Mouse (Mus musculus) forebrain, embryonic 15.5 days (tissue): Measurements from ENCODE around the gene H2al1f. TPM values are rescaled to one million over a fixed set of nuclear protein-coding genes. Genes with fewer than 3 reads are reported as not detected.
A peak's percentile ranks its signal among the peaks of the same experiment; 100 is the strongest.
"Not testable (repeated sequence)": the region's sequence is repeated elsewhere in the genome, so short reads cannot be mapped to it uniquely, and the experiment has no call there.

ENCODE experiments used
- ATAC-seq: fragments of 200-750 bp; cut with Nextera tagmentation; replicated peaks from 2 replicates; pipeline ENCODE4 v1.8.0; 2017; ENCODE audit warnings: mild to moderate bottlenecking, moderate TSS enrichment, moderate library complexity
- H3K27ac ChIP-seq: fragments of 300-500 bp; sonication (generic); replicated peaks from 2 replicates; pipeline ENCODE4 v1.5.1; 2015; ENCODE audit warnings: mild to moderate bottlenecking, inconsistent platforms
- H3K27me3 ChIP-seq: fragments of 300-500 bp; sonication (generic); 2 replicates; pipeline ENCODE4 v1.6.1; 2015; ENCODE audit warnings: inconsistent platforms
- H3K36me3 ChIP-seq: fragments of 300-500 bp; sonication (generic); 2 replicates; pipeline ENCODE4 v1.6.1; 2015; ENCODE audit warnings: mild to moderate bottlenecking, inconsistent platforms
- H3K4me1 ChIP-seq: fragments of 300-500 bp; sonication (generic); 2 replicates; pipeline ENCODE4 v1.6.1; 2015; ENCODE audit warnings: inconsistent platforms
- H3K4me2 ChIP-seq: fragments of 300-500 bp; sonication (generic); replicated peaks from 2 replicates; pipeline ENCODE4 v1.6.1; 2015; ENCODE audit warnings: mild to moderate bottlenecking, inconsistent platforms
- H3K4me3 ChIP-seq: fragments of 300-500 bp; sonication (generic); 2 replicates; pipeline ENCODE4 v1.5.1; 2015; ENCODE audit warnings: mild to moderate bottlenecking, inconsistent platforms
- H3K9ac ChIP-seq: fragments of 300-500 bp; sonication (generic); replicated peaks from 2 replicates; pipeline ENCODE4 v1.6.1; 2015; ENCODE audit warnings: mild to moderate bottlenecking, inconsistent platforms
- H3K9me3 ChIP-seq: fragments of 300-500 bp; sonication (generic); 2 replicates; pipeline ENCODE4 v1.6.1; 2016; ENCODE audit warnings: inconsistent platforms
- WGBS: fragments of 180-500 bp; shearing (Covaris S2); methylation state at CpG from one replicate; pipeline ENCODE4 v1.1.7; 2015; ENCODE audit warnings: mixed read lengths; 5-methylcytosine and 5-hydroxymethylcytosine counted together
- polyA plus RNA-seq: library from polyadenylated mRNA; unstranded; fragments of >200 nt; fragmentation: Nextera tagmentation; extraction: Ambion mirVana; gene quantifications from 2 replicates; pipeline ENCODE4 v1.2.1, GENCODE M21; 2015

The H2al1f gene
- polyA plus RNA-seq, 1 experiment from 2014 or later, result not detected

DNA sequence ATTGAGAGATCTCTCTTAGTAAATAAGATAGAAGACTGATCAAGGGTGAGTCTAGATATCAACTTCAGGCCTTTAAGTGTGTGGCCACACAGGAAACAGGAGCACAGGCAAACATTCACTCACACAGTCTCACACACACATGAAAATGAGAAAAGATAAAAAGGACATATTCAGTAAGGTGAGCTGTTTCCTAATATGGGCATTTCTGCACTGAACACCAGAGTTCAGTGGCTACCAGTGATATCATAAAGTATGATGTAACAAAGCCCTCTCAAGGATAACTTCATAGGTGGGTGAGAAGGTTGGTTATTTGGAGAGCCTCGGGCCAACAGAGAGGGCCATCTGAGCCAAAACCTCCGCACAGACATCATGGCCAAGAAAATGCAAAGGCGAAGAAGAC is 3.0 kb downstream of the H2al1f start, which contains the start of gene H2al1g:
H2al1g (plus strand) TSS at position 301 of the 400 bp plus-strand sequence.
- H3K27me3 ChIP-seq, H3K4me1 ChIP-seq, H3K4me3 ChIP-seq, H3K36me3 ChIP-seq, H3K9me3 ChIP-seq, ATAC-seq, H3K9ac ChIP-seq, H3K4me2 ChIP-seq, H3K27ac ChIP-seq: not testable (repeated sequence)
- no CpG with 5 or more reads among the region's 3 CpGs for WGBS

DNA sequence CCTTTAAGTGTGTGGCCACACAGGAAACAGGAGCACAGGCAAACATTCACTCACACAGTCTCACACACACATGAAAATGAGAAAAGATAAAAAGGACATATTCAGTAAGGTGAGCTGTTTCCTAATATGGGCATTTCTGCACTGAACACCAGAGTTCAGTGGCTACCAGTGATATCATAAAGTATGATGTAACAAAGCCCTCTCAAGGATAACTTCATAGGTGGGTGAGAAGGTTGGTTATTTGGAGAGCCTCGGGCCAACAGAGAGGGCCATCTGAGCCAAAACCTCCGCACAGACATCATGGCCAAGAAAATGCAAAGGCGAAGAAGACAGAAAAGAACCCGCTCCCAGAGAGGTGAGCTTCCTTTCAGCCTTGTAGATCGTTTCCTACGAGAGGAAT is 6.2 kb downstream of the H2al1f start, which contains the start of gene H2al1h:
H2al1h (plus strand) TSS at position 301 of the 400 bp plus-strand sequence.
- H3K36me3 ChIP-seq, H3K4me2 ChIP-seq, H3K27me3 ChIP-seq, H3K27ac ChIP-seq, H3K9me3 ChIP-seq, H3K4me3 ChIP-seq, H3K4me1 ChIP-seq, ATAC-seq, H3K9ac ChIP-seq: not testable (repeated sequence)
- WGBS, result no CpG with 5 or more reads among the region's 6 CpGs

DNA sequence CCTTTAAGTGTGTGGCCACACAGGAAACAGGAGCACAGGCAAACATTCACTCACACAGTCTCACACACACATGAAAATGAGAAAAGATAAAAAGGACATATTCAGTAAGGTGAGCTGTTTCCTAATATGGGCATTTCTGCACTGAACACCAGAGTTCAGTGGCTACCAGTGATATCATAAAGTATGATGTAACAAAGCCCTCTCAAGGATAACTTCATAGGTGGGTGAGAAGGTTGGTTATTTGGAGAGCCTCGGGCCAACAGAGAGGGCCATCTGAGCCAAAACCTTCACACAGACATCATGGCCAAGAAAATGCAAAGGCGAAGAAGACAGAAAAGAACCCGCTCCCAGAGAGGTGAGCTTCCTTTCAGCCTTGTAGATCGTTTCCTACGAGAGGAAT is 9.4 kb downstream of the H2al1f start, which contains the start of gene H2al1i:
H2al1i (plus strand) TSS at position 301 of the 400 bp plus-strand sequence.
- not testable (repeated sequence) for ATAC-seq, H3K27me3 ChIP-seq, H3K4me3 ChIP-seq, H3K9ac ChIP-seq, H3K9me3 ChIP-seq, H3K4me1 ChIP-seq, H3K27ac ChIP-seq, H3K4me2 ChIP-seq, H3K36me3 ChIP-seq
- WGBS, result 100% methylated on average over 3 of the region's 5 CpGs

GRCm38 (mm10) chrX:11327522-11327921 is 12.6 kb downstream of the H2al1f start, which contains the start of gene H2al1j:
Gene H2al1j (plus strand): TSS chrX:11327822.
- not testable (repeated sequence) for H3K4me3 ChIP-seq, H3K4me2 ChIP-seq, H3K27ac ChIP-seq, H3K4me1 ChIP-seq, ATAC-seq, H3K9me3 ChIP-seq, H3K9ac ChIP-seq, H3K36me3 ChIP-seq, H3K27me3 ChIP-seq
- 82% methylated on average over 2 of the region's 2 CpGs for WGBS

DNA sequence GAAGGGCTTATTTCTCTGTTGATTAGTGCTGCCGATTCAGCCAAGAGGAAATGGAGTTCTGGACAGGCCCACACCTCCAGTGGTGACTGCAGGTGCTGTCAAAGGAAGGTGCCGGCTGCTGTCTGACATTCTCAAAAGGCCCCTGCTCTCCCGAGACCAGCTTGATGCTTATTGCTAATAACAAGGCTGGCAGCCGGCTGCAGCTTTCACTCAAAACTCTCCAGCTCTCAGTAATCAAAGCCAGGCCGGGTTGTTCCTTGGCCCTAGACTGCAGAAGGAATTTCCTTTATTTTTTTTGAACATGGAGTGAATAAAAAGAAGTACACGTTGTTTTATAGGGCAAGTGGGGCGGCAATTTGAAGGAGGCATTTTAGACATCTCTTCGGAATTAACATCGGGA is 30.8 kb downstream of the H2al1f start:
- H3K27ac ChIP-seq, result peak overlapping the region; percentile 46
- no peaks in the 10 kb centered on the region for H3K36me3 ChIP-seq

GRCm38 (mm10) chrX:11346756-11347155 is 31.8 kb downstream of the H2al1f start:
- Histone ChIP-seq H3K4me2 (no peak overlapping the region), H3K4me3 (no peak overlapping the region)
- no peak for ATAC-seq

More for the DNA sequence above, 30.8 kb downstream of the H2al1f start:
- no peak for ATAC-seq
- Histone ChIP-seq H3K4me3 (no peak overlapping the region), H3K27me3 (no peaks in the 10 kb centered on the region), H3K9ac (no peak overlapping the region), H3K4me2 (no peak overlapping the region), H3K9me3 (no peaks in the 10 kb centered on the region), H3K4me1 (peaks cover 3% of the 10 kb centered on the region; the same call in 1 of the 2 replicates)
- 48% methylated on average over 9 of the region's 9 CpGs for WGBS

DNA sequence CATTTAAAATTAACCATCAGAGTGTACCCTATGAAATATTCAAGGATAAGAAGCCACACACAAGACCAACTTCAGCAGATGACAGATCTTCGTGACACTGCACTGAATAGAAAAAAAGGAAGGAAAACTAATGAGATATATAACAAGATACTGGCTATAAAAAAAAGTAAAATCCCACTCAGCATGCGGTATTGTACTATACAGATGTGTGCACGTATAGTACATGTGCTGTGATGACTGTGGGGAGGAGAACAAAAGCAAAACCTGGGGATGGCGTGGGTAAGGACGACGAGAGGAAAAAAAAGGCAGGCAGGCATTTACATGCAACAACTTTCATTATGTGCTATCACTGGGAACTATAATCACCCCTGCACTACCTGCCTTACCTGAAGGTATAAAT is 45.9 kb downstream of the H2al1f start:
- Histone ChIP-seq H3K36me3 (no peaks in the 10 kb centered on the region), H3K27ac (no peak overlapping the region), H3K4me2 (no peak overlapping the region), H3K9ac (no peak overlapping the region), H3K9me3 (no peaks in the 10 kb centered on the region), H3K4me1 (peaks cover 9% of the 10 kb centered on the region), H3K27me3 (no peaks in the 10 kb centered on the region), H3K4me3 (no peak overlapping the region)
- whole genome bisulfite sequencing, result 86% methylated on average over 6 of the region's 6 CpGs
- ATAC-seq, result no peak

More at GRCm38 (mm10) chrX:11346756-11347155, 31.8 kb downstream of the H2al1f start:
- Histone ChIP-seq H3K36me3 (no peaks in the 10 kb centered on the region), H3K9me3 (no peaks in the 10 kb centered on the region), H3K27ac (no peak overlapping the region), H3K9ac (no peak overlapping the region), H3K4me1 (peaks cover 3% of the 10 kb centered on the region; the same call in 1 of the 2 replicates), H3K27me3 (no peaks in the 10 kb centered on the region)
- whole genome bisulfite sequencing, result 78% methylated on average over 3 of the region's 3 CpGs

DNA sequence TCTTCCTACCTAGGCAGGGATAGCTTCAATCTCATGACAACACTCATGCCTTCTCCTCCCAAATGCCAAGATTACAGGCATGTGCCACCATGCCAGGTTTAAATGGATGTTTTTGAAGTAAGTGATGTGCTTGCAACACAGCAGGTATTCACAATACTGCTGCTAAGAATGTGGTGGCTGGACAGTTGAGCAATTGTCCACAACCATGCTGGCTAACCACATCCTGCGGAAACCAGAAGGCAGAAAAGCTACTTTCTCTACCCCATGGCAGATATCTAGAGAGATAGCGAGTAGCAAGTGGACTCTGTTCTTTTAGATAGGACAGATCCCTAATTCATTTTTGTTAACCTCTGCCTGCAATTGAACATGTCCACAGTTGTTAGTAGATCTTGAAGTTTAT is 46.3 kb downstream of the H2al1f start:
- WGBS, result 98% methylated on average over 2 of the region's 2 CpGs
- no peak overlapping the region for H3K4me3 ChIP-seq
- H3K9me3 ChIP-seq, result no peaks in the 10 kb centered on the region
- H3K4me1 ChIP-seq, result peaks cover 9% of the 10 kb centered on the region
- ATAC-seq, result no peak
- no peak overlapping the region for H3K4me2 ChIP-seq
- H3K36me3 ChIP-seq, result no peaks in the 10 kb centered on the region
- no peak overlapping the region for H3K9ac ChIP-seq
- no peak overlapping the region for H3K27ac ChIP-seq
- H3K27me3 ChIP-seq, result no peaks in the 10 kb centered on the region

DNA sequence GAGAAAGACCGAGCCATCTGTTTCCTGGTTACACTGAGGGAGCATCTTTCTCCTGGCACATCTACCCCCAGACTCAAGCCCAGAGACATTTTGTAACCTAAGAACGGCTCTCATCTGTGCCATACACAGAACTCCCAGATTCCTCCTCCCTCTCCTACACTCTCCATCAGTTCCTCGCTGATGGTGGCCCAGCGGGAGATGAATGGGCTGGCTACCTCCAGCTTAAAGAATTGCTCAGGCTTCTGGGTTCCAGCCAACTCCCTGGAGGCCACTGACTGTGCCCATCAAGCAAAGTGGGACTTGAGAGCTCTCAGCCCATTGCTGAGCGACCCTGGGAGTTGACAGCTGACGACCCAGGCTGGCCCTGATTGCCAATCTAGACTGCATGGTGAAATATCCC is 48.9 kb downstream of the H2al1f start:
- Histone ChIP-seq H3K9ac (no peak overlapping the region), H3K36me3 (no peaks in the 10 kb centered on the region), H3K27ac (0 out of 2 replicates have a peak overlapping the region, but pooled peaks have one; percentile 14), H3K4me2 (no peak overlapping the region), H3K9me3 (no peaks in the 10 kb centered on the region), H3K4me3 (no peak overlapping the region), H3K27me3 (no peaks in the 10 kb centered on the region), H3K4me1 (peaks cover 9% of the 10 kb centered on the region)
- WGBS, result 32% methylated on average over 6 of the region's 6 CpGs
- ATAC-seq, result peak; percentile 85

Other genes with a start within 250 kb of the H2al1f start
- not detected in 2 replicates for gene H2al1a, start 15.9 kb upstream of the H2al1f start, polyA plus RNA-seq
- gene H2al1b, start 12.7 kb upstream of the H2al1f start, polyA plus RNA-seq, result not detected in 2 replicates
- not detected in 2 replicates for gene H2al1c, start 9.5 kb upstream of the H2al1f start, polyA plus RNA-seq
- gene H2al1d, start 6.3 kb upstream of the H2al1f start, polyA plus RNA-seq, result not detected in 2 replicates
- not detected in 2 replicates for gene H2al1e, start 3.2 kb upstream of the H2al1f start, polyA plus RNA-seq
- not detected in 2 replicates for gene H2al1g, start 3.1 kb downstream of the H2al1f start, polyA plus RNA-seq
- not detected in 2 replicates for gene H2al1h, start 6.3 kb downstream of the H2al1f start, polyA plus RNA-seq
- gene H2al1i, start 9.5 kb downstream of the H2al1f start, polyA plus RNA-seq, result not detected in 2 replicates
- not detected in 2 replicates for gene H2al1j, start 12.7 kb downstream of the H2al1f start, polyA plus RNA-seq